Mouse (Mus musculus) heart, postnatal 4 days (tissue): Measurements from ENCODE around the gene Med20. TPM values are rescaled to one million over a fixed set of nuclear protein-coding genes. Genes with fewer than 3 reads are reported as not detected.
"Not testable (repeated sequence)": the region's sequence is repeated elsewhere in the genome, so short reads cannot be mapped to it uniquely, and the experiment has no call there.

Experiments used
- DNase-seq: peaks from one replicate; pipeline ENCODE4 v3.0.0; 2021
- total RNA-seq, 2 experiments: library from RNA; stranded (reverse); gene quantifications; 2 replicates each; pipeline ENCODE4 v1.2.3; 2021

Gene Med20
- total RNA-seq, 2 experiments from 2014 or later, result 20.3 to 20.7 TPM

DNA sequence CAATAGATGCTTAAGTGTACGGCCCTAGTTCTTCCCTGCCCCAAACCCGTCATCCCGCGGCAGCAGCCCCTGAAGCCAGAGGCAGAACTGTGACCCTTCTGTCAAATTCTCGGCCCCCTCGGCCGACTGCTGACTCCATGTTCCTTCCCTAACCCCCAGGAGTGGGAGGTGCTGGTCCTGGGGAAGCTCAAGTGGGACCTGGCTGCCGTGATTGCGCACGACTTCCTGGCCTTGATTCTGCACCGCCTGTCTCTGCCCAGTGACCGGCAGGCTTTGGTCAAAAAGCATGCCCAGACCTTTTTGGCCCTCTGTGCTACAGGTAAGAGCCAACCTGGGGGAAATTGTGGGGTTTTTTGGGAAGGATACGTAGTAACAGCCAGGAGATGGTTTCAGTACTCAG is 14.1 kb upstream of the Med20 start:
- DNase-seq, result no peak

DNA sequence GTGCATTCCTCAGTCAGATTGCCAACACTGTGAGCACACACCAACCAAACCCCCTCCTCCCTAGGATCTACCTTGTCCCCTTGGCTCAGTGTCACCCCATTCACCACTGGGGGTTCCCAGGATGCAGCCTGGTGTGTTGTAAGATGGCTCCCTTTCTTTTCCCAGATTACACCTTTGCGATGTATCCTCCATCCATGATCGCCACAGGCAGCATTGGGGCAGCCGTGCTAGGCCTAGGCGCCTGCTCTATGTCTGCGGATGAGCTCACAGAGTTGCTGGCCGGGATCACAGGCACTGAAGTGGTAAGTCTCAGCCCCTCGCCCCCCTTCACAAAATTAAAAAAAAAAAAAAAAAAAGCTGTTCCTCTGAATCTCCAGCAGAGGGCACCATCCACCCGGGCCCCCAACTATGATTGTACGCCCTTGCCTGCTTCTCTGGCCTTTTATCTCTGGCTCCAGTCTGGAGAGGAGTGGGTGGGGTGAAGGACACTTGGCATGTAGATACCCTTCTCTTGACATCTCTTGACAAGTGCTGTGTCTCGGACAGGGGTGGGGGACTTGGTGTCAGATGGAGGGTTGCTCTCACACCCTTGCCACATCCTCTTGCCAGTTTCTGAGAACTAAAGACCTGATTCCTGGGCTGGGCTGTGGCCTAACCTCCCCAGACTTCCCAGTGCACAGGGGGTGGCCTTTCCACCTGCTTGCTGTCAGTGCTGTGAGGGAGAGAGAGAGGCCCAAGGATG is 13.4 kb upstream of the Med20 start:
- peak; percentile 66 for DNase-seq

DNA sequence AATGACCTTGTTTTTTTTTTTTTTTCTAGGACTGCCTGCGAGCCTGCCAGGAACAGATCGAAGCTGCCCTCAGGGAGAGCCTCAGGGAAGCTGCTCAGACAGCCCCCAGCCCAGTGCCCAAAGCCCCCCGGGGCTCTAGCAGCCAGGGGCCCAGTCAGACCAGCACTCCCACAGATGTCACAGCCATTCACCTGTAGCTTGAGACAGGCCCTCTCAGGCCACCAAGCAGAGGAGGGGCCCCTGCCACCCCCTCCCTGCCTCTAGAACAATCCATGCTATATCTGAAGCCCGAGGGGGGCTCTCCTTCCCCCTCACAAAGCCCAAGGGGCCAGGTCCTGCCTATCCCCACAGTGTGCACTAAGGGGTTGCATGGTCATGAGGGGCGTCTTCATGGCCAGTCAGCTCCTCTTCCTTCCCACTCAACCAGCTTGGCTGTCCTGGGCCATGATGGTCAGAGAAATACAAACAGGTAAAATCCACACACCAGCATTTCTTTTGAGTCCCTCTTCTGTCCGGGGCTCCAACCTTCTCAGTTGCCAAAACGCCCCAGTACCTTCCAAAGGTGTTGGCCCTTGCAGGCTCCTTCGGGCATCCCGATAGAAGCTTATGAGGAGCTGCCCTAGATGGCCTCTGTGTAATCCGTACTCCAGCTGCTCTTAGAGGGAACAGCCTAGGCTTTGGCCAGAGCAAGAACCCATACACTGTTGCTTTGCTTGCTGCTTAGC is 12.6 kb upstream of the Med20 start:
- DNase-seq, result not testable (repeated sequence)

DNA sequence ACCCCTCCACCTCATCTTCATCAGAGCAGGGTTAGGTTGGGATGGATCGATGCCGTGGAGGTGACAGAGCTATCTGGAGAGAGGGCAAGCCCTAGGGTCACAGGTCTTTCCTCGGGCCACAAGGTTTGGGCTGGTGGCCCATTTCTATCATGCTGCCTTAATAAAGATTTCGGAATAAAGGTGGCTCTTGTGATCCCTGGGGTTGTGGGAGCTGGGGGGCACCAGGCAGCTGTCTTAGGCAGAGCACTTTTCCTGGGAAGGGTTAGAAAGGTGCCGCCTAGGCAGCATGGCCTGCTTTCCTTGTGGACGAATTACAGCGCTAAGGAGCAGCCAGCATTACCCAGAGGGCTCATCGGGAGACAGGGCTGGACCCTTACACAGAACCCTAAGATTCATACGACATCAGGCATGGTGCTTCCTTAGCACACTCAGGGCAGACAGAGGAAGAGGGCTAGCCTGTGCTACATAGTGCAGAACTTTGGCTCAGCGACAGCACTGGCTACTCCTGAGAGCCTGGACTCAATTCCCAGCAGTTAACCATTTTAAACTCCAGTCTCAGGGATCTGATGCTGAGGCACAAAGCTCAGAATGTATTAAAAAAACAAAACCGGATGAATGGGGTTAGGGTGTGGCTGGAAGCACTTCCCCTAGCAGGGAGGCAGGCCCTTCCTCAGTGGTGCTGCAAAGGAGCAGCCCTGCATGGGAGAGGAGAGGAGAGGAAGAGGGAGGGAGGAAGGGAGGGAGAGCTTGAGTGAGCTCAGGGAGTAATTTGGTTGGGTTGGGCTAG is 11.7 kb upstream of the Med20 start:
- DNase-seq, result peak; percentile 33

DNA sequence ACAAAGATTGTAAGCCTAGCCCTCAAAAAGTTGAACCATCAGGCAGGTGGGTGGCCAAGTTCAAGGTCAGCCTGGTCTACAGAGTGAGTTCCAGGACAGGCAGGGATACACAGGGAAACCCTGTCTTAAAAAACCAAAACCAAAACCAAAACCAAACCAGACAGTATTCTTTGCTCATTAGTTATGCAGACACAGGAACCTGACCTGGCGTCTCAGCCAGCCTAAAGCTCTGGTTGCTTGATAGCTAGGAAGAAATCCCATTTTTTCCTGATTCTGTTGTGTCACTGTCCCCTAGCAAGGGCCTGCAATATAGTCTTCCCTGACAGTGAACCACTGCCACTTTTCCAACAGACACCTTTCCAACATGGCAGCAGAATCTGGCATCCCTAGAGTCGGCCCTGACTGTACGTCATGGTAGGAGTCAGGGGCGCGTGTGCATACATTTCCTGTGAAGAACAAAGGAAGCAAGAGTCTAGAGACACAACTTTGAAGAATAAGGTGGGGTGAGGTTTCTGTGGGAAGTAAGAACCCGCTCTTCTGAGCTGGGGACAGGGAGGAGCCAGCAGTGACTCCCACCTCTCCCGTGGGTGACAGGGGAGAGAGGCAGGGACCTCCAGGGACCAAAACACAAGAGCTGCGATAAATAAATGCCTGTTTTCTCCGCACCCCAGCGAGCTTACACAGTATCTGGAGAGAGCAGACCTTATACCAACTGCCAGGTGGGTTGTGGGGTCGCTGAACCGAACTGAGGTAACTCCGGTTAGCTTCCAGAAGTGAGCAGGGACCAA is 10.6 kb upstream of the Med20 start:
- no peak for DNase-seq

DNA sequence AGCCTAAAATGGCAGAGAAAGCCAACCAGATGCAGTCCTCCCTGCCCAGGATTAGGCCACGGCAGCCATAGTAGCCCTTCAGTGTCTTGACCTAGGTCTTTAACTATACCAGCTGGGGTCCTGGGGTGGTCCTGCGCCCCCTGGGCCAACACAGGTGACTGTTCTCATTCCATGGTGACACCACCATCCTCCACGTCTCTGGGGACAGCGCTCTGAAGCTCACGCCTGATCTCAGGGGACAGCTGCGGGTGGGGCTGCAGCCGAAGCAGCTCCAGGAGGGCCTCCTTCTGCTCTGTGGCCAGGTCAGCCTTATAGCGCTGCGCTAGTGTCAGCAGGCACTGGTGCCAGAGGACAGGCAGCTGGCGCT is 10.0 kb upstream of the Med20 start:
- no peak for DNase-seq

DNA sequence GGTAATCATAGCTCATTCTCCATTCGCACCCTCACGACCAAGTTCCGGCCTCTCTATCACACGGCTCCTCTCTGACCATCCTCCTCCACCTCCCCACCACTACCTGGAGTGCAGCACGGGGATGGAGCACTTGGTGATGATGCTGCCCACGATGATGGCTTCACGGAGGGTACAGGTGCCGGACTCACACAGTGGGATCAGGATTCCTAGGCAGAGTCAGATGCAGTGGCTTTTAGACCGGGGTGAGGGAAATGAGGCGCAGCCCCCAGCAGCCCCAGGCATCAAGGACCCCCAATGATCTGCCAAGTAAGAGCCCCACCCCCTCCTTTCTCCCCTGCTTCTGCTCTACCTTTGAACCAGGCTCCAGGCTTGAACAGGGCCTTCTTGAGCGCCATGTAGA is 9.1 kb upstream of the Med20 start:
- DNase-seq, result no peak

DNA sequence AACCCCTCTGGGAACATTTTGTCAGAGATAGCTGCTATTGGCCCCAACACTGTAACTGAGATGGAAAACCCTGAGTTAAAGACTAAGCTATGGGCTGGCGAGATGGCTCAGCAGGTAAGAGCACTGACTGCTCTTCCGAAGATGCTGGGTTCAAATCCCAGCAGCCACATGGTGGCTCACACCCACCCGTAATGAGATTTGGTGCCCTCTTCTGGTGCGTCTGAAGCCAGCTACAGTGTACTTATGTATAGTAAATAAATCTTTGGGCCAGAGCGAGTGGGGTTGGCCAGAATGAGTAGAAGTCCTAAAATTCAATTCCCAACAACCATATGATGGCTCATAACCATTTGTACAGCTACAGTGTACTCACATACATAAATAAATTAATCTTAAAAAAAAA is 5.2 kb upstream of the Med20 start:
- peak; percentile 35 for DNase-seq

DNA sequence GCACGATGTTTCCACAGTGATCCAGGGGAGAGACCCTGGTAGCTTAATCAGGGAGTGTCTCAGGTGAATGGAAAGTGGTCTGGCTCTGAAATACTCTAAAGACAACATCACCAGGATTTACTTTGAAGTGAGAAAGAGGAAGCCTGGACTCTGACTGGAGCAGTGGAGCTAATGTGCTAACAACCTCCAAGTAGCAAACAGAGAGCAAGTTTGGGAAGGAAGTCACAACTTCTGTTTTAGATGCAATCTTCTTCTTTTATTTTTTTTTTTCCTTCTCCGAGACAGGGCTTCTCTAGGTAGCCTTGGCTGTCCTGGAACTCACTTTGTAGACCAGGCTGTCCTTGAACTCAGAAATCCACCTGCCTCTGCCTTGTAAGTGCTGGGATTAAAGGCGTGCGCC is 2.2 kb upstream of the Med20 start:
- DNase-seq, result no peak

DNA sequence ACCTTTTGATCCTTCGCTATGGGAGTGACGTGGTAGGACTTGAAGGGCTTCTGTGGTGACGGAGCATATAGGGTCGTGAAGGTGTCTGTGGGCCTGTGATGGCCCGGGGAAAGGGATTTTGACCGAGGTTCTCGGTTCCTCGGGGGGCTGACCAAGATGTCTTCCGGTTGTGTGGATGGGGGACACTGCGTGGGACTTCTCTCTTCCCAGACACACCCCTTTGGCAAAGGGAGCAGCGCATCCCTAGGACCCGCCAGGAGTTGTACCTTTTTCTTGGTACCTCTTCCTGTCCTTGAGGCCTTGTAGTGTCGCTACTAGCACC is 240 bp downstream of the Med20 start:
- no peak for DNase-seq

DNA sequence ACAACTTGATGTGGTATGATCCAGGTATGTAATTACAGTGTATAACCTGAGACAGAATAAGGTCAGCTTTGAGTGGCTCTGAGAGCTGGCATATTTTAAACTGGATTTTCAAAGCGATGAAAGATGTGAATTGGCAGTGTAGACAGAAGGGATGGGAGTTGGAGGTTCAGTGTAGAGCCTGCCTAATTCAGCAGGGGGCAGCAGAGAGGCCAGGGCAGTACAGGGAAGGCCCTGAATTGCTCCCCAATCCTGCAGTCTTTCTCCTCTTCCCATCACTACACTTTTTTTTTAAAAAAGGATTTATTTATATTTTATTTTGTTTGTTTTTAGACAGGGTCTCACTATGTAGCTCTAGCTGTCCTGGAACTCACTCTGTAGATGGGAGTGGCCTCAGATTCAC is 2.6 kb downstream of the Med20 start:
- DNase-seq, result peak; percentile 55

DNA sequence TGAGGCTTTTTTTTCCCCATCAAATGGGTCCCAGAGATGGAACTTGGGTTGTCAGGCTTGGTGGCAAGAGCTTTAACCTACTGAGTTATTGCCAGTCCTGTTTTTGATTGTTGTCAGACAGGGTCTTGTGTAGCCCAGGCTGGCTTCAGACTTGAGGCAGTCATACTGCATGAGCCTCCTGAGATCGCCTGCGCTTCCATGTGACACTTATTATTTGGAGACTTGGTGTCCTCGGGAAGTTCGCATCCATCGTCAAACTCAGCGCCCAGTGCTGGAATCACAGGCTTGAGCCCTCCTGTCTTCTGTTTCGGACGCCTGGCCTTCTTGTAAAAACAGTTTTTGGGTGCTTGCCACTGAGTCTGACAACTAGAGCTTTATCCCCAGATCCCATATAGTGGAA is 4.7 kb downstream of the Med20 start:
- DNase-seq, result no peak

DNA sequence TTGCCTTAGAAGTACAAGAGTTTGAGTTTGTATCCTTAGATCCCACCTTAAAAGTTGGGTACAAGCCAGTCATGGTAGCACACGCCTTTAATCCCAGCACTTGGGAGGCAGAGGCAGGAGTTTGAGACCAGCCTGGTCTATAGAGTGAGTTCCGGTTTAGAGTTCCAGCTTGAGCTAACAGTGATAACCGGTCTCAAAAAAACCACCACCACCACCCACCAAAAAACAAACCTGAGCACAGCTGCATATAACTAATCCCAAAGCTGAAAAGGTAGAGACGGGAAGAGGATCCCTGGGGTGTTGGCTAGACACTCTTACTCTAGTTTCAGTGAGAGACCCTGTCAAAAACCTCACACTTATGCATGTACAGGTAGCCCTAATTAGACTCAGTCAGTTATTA is 5.3 kb downstream of the Med20 start:
- DNase-seq, result no peak

DNA sequence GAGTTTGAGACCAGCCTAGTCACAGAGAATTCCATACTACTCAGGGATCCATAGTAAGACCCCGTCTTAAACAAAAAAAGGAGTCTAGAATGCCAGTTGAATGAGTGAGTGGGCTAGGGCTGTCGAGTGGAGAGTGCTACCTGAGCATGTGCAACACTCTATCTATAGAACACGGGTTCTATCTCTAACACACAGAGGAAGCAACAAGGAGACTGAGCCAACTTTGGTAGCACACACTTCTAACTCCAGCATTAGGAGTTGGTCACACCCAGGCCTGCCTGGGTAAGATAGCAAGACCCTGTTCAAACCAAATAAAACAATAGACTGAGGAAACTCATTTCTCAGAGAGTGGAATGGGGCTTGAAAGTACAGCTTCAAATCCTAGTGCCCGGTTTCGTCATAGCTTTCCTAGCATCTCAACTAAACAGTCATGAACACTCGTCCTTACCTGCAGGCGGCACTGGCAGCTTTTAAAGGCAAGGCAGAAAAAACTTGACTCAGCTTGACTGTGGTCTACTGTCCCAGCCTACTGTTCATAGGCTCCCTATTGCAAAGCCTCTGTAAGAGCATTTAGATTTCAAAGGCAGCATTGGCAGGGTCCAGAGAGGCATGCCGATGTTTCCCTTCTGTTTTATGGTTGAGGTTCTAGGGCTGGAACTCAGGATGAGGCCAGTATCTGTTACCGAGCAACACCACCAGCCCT is 6.4 kb downstream of the Med20 start:
- DNase-seq, result no peak

DNA sequence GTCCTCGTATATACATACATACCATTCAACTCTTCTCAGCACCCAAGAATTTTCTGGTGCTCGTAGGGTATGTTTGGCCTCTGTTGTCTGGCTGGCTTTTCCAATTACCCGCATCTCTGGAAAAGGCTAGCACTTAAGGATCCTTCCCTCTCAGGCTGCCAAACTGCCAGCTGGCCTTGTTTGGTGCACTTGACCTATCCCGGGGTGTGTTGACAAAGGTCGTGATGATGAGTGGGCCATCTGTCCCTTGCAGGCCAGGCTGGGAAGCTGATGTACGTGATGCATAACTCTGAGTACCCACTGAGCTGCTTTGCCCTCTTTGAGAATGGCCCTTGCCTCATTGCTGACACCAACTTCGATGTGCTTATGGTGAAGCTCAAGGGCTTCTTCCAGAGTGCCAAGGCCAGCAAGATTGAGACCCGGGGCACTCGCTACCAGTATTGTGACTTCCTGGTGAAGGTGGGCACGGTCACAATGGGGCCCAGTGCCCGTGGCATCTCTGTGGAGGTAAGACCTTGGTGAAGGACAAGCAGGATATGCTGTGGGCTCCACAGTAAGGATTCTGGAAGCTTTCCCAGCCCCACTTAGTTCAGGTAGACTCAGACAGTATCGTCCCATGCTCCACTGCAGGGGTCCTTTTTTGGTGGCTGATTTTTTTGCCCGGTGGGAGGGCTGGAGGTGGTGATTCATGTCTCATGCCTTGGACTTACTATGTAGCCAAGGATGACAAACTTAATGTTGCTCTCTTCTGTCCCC is 7.4 kb downstream of the Med20 start:
- no peak for DNase-seq

DNA sequence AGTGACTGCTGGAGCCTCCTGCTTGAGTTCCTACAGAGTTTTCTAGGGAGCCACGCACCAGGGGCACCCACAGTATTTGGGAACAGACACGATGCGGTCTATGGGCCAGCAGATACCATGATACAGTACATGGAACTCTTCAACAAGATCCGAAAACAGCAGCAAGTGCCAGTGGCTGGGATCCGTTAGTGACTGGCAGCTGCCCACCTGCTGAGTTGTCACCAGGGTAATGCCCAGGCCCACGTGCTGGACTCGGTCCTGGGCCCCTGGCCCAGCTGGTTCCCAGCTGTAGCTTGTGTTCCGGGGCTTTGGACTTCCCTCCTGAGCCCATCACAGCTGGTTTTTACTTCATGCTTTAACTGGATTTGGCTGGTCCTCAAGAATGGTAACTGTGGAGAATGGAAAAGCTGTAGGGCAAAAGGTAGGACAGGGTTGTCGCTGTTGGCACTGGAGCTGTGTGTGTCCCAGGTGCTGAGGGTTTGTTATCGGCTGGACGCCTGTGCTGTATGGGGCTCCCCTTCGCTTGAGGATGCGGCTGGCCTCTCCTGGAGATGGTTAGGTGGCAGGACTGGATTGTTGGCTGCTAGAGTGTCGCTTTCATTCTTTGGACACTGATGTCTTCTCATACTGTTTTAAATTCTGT is 11.7 kb downstream of the Med20 start:
- no peak for DNase-seq

DNA sequence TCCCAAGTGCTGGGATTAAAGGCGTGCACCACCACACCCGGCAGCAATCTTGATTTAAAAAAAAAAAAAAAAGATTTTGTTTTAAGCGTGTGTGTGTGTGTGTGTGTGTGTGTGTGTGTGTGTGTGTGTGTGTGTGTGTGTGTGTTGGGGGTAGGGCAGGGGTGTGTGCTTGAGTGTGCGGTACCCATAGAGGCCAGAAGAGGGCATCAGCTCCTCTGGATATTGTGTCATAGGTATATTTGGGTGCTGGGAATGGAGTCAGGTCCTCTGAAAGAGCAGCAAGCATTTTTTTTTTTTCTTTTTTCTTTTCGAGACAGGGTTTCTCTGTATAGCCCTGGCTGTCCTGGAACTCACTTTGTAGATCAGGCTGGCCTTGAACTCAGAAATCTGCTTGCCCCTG is 13.2 kb downstream of the Med20 start:
- DNase-seq, result not testable (repeated sequence)

DNA sequence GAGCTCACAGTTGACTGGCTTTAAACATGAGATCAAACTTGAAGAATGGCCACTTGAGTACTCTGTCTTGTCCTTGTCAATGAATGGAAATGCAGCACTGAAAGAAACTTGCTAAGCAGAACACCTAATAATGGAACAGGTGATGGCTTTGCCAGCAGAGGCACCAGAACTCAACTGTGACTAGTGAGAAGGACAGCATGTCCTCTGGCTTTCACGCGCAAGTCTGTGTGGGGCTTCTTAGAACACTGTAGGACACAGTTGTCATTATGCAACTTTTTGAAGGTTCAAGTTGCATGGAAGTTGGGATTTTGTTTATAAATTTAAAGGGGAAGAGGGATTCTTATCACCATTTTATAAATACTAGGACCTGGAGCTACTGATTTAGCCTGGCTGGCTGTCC is 13.7 kb downstream of the Med20 start:
- no peak for DNase-seq

DNA sequence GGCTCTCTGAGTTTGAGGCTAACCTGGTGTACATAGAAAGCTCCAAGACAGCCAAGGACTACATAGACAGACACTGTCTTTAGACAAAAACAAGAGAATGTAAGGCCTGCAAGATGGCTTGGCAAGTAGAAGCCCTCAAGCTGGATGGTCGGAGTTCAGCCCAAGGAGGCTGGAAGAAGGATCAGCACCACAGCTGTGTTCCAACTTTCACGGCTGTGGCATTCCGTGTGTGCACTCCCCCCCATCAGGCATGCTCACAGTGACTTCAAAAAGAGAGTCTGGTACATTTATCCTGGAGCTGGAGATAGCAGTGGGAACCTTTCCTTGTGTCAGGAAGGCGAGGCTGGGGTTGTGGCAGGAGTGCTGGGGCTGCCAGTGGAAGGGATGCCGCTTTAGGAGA is 14.6 kb downstream of the Med20 start:
- DNase-seq, result no peak

DNA sequence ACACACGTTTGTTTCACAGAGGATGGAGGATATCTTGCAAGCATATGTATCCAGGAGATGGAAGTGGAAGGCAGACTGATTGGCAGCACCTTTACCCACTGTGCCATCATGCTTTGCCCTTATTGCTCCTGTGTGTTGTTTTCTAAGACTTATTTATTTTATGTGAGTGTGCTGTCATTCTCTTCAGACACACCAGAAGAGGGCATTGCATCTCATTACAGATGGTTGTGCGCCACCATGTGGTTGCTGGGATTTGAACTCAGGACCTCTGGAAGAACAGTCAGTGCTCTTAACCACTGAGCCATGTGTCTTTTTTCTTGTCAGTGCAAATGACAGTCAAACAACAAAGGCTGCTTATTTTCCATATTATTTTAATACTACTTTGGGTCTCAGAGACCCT is 16.4 kb downstream of the Med20 start:
- DNase-seq, result no peak
